Mouse (Mus musculus) hindbrain, embryonic 14.5 days (tissue): ENCODE results near the gene Bcas1. TPM values are rescaled to one million over a fixed set of nuclear protein-coding genes. Genes with fewer than 3 reads are reported as not detected.
"Not testable (repeated sequence)": the region's sequence is repeated elsewhere in the genome, so short reads cannot be mapped to it uniquely, and the experiment has no call there.

Source experiments
- ATAC-seq: fragments of 200-750 bp; cut with Nextera tagmentation; 2 replicates; pipeline ENCODE4 v1.8.0; 2017; ENCODE audit warnings: moderate number of reproducible peaks, mild to moderate bottlenecking, moderate TSS enrichment, moderate library complexity; ENCODE audit not compliant: low FRiP score
- DNase-seq: peaks from one replicate; pipeline ENCODE4 v3.0.0-alpha.2; 2015; ENCODE audit warnings: low spot score
- H3K27ac ChIP-seq: fragments of 300-500 bp; sonication (generic); 2 replicates; pipeline ENCODE4 v1.5.1; 2014; ENCODE audit warnings: mild to moderate bottlenecking, moderate library complexity
- H3K27me3 ChIP-seq: fragments of 300-500 bp; sonication (generic); 2 replicates; pipeline ENCODE4 v1.6.1; 2014; ENCODE audit warnings: mild to moderate bottlenecking, low read length, mixed read lengths; ENCODE audit not compliant: control insufficient read depth, insufficient read depth
- H3K36me3 ChIP-seq: fragments of 300-500 bp; sonication (generic); replicated peaks from 2 replicates; pipeline ENCODE4 v1.6.1; 2014; ENCODE audit not compliant: control insufficient read depth, insufficient read depth
- H3K4me1 ChIP-seq: fragments of 300-500 bp; sonication (generic); replicated peaks from 2 replicates; pipeline ENCODE4 v1.6.1; 2014; ENCODE audit warnings: antibody characterized with exemption, low read length, mixed read lengths; ENCODE audit not compliant: control insufficient read depth, insufficient read depth
- H3K4me2 ChIP-seq: fragments of 300-500 bp; sonication (generic); replicated peaks from 2 replicates; pipeline ENCODE4 v1.6.1; 2014; ENCODE audit warnings: mild to moderate bottlenecking, moderate library complexity
- H3K4me3 ChIP-seq: fragments of 300-500 bp; sonication (generic); replicated peaks from 2 replicates; pipeline ENCODE4 v1.5.1; 2014; ENCODE audit warnings: mild to moderate bottlenecking, low read length
- H3K9ac ChIP-seq: fragments of 300-500 bp; sonication (generic); 2 replicates; pipeline ENCODE4 v1.6.1; 2014
- H3K9me3 ChIP-seq: fragments of 300-500 bp; sonication (generic); 2 replicates; pipeline ENCODE4 v1.6.1; 2016; ENCODE audit warnings: low read length; ENCODE audit not compliant: control insufficient read depth
- WGBS: fragments of 180-500 bp; shearing (Covaris S2); extraction: QIAGEN DNeasy Blood & Tissue Kit; methylation state at CpG from one replicate; pipeline ENCODE4 v1.1.7; 2014; 5-methylcytosine and 5-hydroxymethylcytosine counted together
- polyA plus RNA-seq: library from polyadenylated mRNA; unstranded; fragments of >200 nt; fragmentation: Nextera tagmentation; extraction: Ambion mirVana; gene quantifications from 2 replicates; pipeline ENCODE4 v1.2.1, GENCODE M21; 2014

The Bcas1 gene
- polyA plus RNA-seq, 1 experiment from 2014 or later, result 15.4 TPM

DNA sequence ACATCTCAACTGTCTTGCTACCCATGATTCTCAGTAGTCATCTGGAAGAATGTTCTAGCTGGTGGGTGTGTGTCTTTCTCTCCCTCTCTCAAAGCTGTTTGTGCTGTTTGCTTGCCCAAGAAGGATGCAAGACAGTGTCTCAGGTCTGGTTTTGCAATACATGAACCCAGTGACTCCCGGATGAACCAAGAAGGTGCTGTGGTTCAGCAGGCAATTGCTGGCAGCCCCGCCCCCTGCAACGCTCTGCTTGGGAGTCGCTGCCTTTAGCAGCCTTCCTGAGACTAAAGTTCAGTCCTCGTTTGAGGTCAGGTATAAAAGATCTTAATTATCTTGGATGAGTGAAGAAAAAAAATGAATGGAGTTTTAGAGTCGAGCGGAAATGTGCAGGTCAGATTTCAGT is 34.0 kb upstream of the Bcas1 start:
- Histone ChIP-seq H3K4me1 (no peaks in the 10 kb centered on the region), H3K36me3 (no peaks in the 10 kb centered on the region), H3K4me3 (no peak overlapping the region), H3K27me3 (no peaks in the 10 kb centered on the region), H3K27ac (no peak overlapping the region), H3K9ac (no peak overlapping the region), H3K9me3 (no peaks in the 10 kb centered on the region), H3K4me2 (no peak overlapping the region)
- ATAC-seq, result no peak
- WGBS, result 70% methylated on average over 7 of the region's 7 CpGs
- no peak for DNase-seq

DNA sequence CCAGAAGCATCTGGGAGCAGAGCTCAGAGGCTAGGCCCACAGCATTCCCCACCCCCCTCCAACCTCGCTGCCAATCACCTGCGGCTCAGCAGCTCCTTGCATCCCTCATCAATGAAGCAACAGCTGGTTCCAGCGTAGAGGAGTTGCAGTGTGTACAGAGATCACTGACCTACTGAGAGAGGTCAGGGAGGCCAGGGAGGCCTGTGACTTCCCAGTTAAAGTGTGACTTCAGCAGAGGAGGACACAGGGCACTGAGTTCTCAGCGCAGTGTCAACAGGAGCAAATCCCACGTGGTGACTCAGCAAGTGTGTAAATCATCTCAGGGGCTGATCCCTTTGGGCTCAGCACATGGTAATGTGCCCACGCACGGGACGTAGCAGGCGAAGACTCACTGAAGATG is 32.2 kb upstream of the Bcas1 start:
- no peaks in the 10 kb centered on the region for H3K36me3 ChIP-seq
- WGBS, result 23% methylated on average over 9 of the region's 9 CpGs
- no peak overlapping the region for H3K4me2 ChIP-seq
- no peaks in the 10 kb centered on the region for H3K27me3 ChIP-seq
- H3K27ac ChIP-seq, result no peak overlapping the region
- no peak for ATAC-seq
- H3K4me3 ChIP-seq, result no peak overlapping the region
- no peak overlapping the region for H3K9ac ChIP-seq
- no peak for DNase-seq
- H3K9me3 ChIP-seq, result no peaks in the 10 kb centered on the region
- no peaks in the 10 kb centered on the region for H3K4me1 ChIP-seq

DNA sequence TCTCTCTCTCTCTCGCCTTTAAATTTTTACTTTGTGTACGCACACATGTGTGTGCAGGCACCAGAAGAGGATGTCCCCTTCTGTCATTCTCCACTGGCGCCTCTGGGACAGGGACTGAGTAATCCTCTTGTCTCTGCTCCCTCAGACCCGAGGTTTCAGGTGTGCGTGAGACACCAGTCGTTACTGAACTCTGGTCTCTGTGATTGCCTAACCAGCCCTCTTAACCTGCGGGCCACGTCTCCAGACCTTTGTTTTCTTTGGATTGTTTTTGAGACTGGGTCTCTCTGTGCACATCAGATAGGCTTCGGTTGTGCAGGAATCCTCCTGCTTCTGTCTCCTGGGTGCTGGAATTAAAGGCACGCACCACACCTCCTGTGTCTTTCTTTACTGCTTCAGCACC is 31.5 kb upstream of the Bcas1 start:
- no peaks in the 10 kb centered on the region for H3K4me1 ChIP-seq
- H3K9me3 ChIP-seq, result no peaks in the 10 kb centered on the region
- DNase-seq, result no peak
- H3K4me3 ChIP-seq, result no peak overlapping the region
- H3K27me3 ChIP-seq, result no peaks in the 10 kb centered on the region
- 80% methylated on average over 10 of the region's 10 CpGs for WGBS
- no peak for ATAC-seq
- H3K27ac ChIP-seq, result no peak overlapping the region
- no peaks in the 10 kb centered on the region for H3K36me3 ChIP-seq
- no peak overlapping the region for H3K9ac ChIP-seq
- no peak overlapping the region for H3K4me2 ChIP-seq

DNA sequence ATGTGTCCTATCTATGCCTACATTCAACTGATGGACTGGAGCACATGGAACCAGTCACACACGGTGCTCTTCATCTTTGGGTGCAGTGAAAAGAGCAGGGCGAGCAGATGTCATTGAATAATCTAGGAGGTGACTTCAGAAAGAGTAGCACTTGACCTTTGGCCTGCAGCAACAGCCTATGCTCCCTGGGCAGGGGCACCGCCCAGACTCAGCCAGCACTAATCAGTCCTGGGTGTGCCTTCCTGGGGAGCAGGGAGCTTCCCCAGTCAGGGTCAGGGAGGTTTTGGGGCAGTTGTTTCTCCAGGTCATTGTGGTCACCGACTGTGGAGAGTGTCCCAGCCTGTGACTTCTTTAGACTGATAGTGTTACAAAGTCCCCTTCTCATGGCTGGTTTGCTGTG is 26.2 kb upstream of the Bcas1 start:
- H3K4me2 ChIP-seq, ATAC-seq, H3K27ac ChIP-seq, DNase-seq, H3K36me3 ChIP-seq, H3K4me3 ChIP-seq, H3K9ac ChIP-seq, H3K27me3 ChIP-seq, H3K9me3 ChIP-seq, H3K4me1 ChIP-seq: not testable (repeated sequence)
- 59% methylated on average over 3 of the region's 4 CpGs for WGBS

DNA sequence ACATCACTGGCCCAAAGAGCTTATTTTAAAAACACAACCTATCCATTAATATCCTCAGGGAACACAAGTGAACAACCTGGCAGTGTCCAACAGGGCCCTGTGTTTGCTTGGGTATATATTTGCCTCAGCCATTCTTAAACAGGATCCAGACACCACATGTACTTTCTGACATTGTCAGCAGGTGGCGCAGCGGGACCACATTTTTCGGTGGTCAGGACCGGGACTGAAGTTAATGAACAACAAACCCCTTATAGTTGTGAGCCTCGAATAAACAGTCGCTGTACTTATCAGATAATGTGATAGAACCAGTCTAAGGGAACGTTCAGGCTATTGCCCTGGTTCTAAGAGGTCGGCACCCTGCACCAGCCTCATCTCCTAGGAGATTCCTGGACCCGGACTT is 23.3 kb upstream of the Bcas1 start:
- 0 out of 2 replicates have a peak, but pooled peaks cover 8% of the 10 kb centered on the region for H3K9me3 ChIP-seq
- no peaks in the 10 kb centered on the region for H3K36me3 ChIP-seq
- H3K27me3 ChIP-seq, result no peaks in the 10 kb centered on the region
- no peaks in the 10 kb centered on the region for H3K4me1 ChIP-seq
- H3K27ac ChIP-seq, result no peak overlapping the region
- ATAC-seq, result peak; percentile 62; the same call in 1 of the 2 replicates
- 9% methylated on average over 9 of the region's 9 CpGs for WGBS
- H3K9ac ChIP-seq, result no peak overlapping the region
- H3K4me3 ChIP-seq, result no peak overlapping the region
- DNase-seq, result peak; percentile 90
- H3K4me2 ChIP-seq, result 0 out of 2 replicates have a peak overlapping the region, but pooled peaks have one; percentile 25

DNA sequence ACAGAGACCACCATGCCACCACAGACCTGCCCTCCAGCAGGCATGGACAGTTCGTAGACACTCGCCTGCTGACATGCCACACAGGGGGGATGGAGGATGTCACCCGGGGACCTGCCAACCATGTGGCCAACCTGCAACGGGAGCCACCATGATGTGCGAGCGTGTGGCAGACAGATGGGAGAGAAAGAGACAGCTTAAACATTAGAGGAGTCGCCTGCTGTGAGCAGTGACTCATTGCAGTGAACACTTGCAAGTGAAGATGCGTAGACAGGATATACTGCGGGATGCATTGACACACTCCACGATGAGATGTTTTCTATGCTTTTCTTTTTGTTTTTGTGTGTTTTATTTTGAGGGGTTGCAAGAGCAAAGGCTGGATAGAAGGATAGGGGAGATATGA is 20.0 kb upstream of the Bcas1 start:
- no peak overlapping the region for H3K4me3 ChIP-seq
- WGBS, result 59% methylated on average over 10 of the region's 10 CpGs
- ATAC-seq (no peak), DNase-seq (no peak)
- H3K4me2 ChIP-seq, result no peak overlapping the region
- no peaks in the 10 kb centered on the region for H3K36me3 ChIP-seq
- H3K27ac ChIP-seq, result no peak overlapping the region
- 0 out of 2 replicates have a peak, but pooled peaks cover 8% of the 10 kb centered on the region for H3K9me3 ChIP-seq
- no peaks in the 10 kb centered on the region for H3K4me1 ChIP-seq
- H3K27me3 ChIP-seq, result no peaks in the 10 kb centered on the region
- H3K9ac ChIP-seq, result no peak overlapping the region

DNA sequence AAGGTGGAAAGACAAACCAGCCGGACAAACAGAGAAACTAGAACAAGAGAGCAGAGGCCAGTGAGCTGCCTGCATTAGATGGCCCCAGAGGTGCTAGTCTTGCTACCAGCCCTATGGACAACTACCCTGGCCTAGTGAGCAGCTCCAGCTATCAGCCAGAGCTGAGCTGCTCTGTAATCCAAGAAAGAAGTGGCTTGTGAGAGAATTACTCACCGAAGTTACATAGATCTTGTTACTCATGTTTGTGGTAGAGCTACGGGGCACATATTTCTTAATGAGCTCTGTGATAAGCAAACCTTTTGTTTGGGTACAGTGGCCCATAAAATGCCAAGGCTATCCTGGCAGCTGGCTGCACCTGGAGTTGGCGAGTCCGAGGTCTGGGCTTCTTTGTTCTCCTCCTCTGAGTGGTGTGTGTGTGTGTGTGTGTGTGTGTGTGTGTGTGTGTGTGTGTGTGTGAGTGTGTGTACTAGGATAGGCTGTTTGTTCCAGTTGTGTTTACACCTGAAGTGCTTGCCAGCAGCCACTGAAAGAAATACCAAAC is 19.3 kb upstream of the Bcas1 start:
- no peak overlapping the region for H3K4me3 ChIP-seq
- H3K9me3 ChIP-seq, result 0 out of 2 replicates have a peak, but pooled peaks cover 8% of the 10 kb centered on the region
- ATAC-seq (no peak), DNase-seq (no peak)
- H3K36me3 ChIP-seq, result no peaks in the 10 kb centered on the region
- no peaks in the 10 kb centered on the region for H3K4me1 ChIP-seq
- H3K27me3 ChIP-seq, result no peaks in the 10 kb centered on the region
- H3K9ac ChIP-seq, result no peak overlapping the region
- no peak overlapping the region for H3K4me2 ChIP-seq
- 68% methylated on average over 5 of the region's 5 CpGs for WGBS
- no peak overlapping the region for H3K27ac ChIP-seq

DNA sequence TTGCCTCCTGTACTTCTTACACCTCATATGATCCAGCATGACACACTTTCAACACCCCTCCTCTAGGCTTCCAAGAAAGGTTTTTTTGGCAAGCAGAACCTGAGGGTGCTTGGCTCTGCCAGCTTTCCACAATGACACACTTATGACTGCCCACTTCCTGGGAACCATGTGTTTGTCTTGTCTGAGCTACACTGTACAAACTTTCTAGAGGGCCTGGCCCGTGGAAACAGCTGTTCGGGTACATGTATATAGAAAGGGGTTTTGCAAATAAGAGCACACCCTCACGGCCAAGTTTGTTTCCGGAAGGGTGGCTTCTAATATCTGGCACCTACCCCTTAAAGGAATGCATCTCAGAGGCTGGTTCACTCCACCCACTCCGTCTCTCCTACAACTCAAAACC is 18.2 kb upstream of the Bcas1 start:
- no peak overlapping the region for H3K9ac ChIP-seq
- H3K4me2 ChIP-seq, result no peak overlapping the region
- DNase-seq (no peak), ATAC-seq (no peak)
- 0 out of 2 replicates have a peak, but pooled peaks cover 8% of the 10 kb centered on the region for H3K9me3 ChIP-seq
- no peaks in the 10 kb centered on the region for H3K27me3 ChIP-seq
- H3K4me1 ChIP-seq, result no peaks in the 10 kb centered on the region
- 84% methylated on average over 5 of the region's 5 CpGs for WGBS
- no peaks in the 10 kb centered on the region for H3K36me3 ChIP-seq
- H3K4me3 ChIP-seq, result no peak overlapping the region
- no peak overlapping the region for H3K27ac ChIP-seq

DNA sequence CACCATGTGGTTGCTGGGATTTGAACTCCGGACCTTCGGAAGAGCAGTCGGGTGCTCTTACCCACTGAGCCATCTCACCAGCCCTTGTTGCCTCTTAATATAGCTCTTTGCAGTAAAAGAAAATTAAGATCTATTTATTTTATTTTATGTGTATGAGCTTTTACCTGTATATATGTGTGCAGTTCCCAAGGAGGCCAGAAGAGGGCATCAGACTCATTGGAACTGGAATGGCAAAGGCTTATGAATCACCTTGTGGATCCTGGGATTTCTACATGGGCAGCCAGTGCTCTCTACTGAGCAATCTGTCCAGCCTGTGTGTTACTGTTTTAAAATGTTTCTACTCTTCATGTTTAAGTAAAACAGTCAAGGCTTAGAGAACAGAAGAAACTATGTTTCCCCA is 14.9 kb upstream of the Bcas1 start:
- H3K9ac ChIP-seq, result no peak overlapping the region
- no peaks in the 10 kb centered on the region for H3K4me1 ChIP-seq
- 72% methylated on average over 3 of the region's 3 CpGs for WGBS
- no peak overlapping the region for H3K4me2 ChIP-seq
- ATAC-seq, result no peak
- H3K27ac ChIP-seq, result no peak overlapping the region
- no peaks in the 10 kb centered on the region for H3K9me3 ChIP-seq
- peaks cover 4% of the 10 kb centered on the region for H3K27me3 ChIP-seq
- no peaks in the 10 kb centered on the region for H3K36me3 ChIP-seq
- DNase-seq, result no peak
- H3K4me3 ChIP-seq, result no peak overlapping the region

DNA sequence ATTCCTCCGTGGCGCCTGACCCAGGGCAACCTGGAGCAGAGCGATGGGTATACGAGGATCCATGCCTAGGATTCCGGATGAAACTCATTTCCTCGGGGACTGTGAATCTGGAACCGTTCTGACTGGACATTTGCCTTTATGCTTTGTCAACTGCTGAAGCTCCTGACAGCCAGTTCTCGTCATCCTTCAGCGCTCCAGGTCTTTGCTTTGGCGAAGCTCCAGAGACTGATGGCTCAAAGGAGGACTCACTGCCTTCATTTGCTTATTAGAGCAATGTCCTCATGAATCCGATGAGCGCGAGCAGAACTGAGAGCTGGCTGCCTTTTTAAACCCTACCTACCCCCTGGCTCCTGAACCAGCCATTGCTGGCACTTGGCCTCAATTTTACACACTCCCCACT is 11.1 kb upstream of the Bcas1 start:
- ATAC-seq (no peak), DNase-seq (no peak)
- peaks cover 4% of the 10 kb centered on the region for H3K27me3 ChIP-seq
- H3K9me3 ChIP-seq, result no peaks in the 10 kb centered on the region
- H3K4me2 ChIP-seq, result no peak overlapping the region
- no peaks in the 10 kb centered on the region for H3K36me3 ChIP-seq
- H3K9ac ChIP-seq, result no peak overlapping the region
- 34% methylated on average over 13 of the region's 13 CpGs for WGBS
- no peak overlapping the region for H3K4me3 ChIP-seq
- no peaks in the 10 kb centered on the region for H3K4me1 ChIP-seq
- no peak overlapping the region for H3K27ac ChIP-seq
